Mouse (Mus musculus) heart, embryonic 12.5 days (tissue): ENCODE results near the gene Zfp113. TPM values are rescaled to one million over a fixed set of nuclear protein-coding genes. Genes with fewer than 3 reads are reported as not detected.
A peak's percentile ranks its signal among the peaks of the same experiment; 100 is the strongest.

Experiments used
- ATAC-seq: fragments of 200-750 bp; cut with Nextera tagmentation; 2 replicates; pipeline ENCODE4 v1.8.0; 2017; ENCODE audit warnings: moderate TSS enrichment, moderate library complexity; ENCODE audit not compliant: insufficient number of reproducible peaks, low FRiP score
- H3K27ac ChIP-seq: fragments of 300-500 bp; sonication (generic); 2 replicates; pipeline ENCODE4 v1.5.1; 2016; ENCODE audit warnings: mild to moderate bottlenecking, moderate library complexity; ENCODE audit not compliant: poor library complexity, severe bottlenecking
- H3K27me3 ChIP-seq: fragments of 300-500 bp; sonication (generic); replicated peaks from 2 replicates; pipeline ENCODE4 v1.6.1; 2016; ENCODE audit warnings: mild to moderate bottlenecking, moderate library complexity
- H3K36me3 ChIP-seq: fragments of 300-500 bp; sonication (generic); 2 replicates; pipeline ENCODE4 v1.6.1; 2016; ENCODE audit warnings: mild to moderate bottlenecking, moderate library complexity
- H3K4me1 ChIP-seq: fragments of 300-500 bp; sonication (generic); replicated peaks from 2 replicates; pipeline ENCODE4 v1.6.1; 2016; ENCODE audit warnings: mild to moderate bottlenecking
- H3K4me2 ChIP-seq: fragments of 300-500 bp; sonication (generic); 2 replicates; pipeline ENCODE4 v1.6.1; 2016; ENCODE audit warnings: mild to moderate bottlenecking, moderate library complexity
- H3K4me3 ChIP-seq: fragments of 300-500 bp; sonication (generic); 2 replicates; pipeline ENCODE4 v1.5.1; 2016; ENCODE audit warnings: mild to moderate bottlenecking
- H3K9ac ChIP-seq: fragments of 300-500 bp; sonication (generic); 2 replicates; pipeline ENCODE4 v1.6.1; 2016; ENCODE audit warnings: mild to moderate bottlenecking, moderate library complexity
- H3K9me3 ChIP-seq: fragments of 300-500 bp; sonication (generic); replicated peaks from 2 replicates; pipeline ENCODE4 v1.6.1; 2016; ENCODE audit warnings: mild to moderate bottlenecking, moderate library complexity
- WGBS: fragments of 180-500 bp; shearing (Covaris S2); methylation state at CpG from one replicate; pipeline ENCODE4 v1.1.7; 2016; 5-methylcytosine and 5-hydroxymethylcytosine counted together
- microRNA counts: library from miRNA; unstranded; fragments of <30 nt; microRNA quantifications from one replicate; lab custom pipeline; 2017
- microRNA-seq: library from miRNA; unstranded; fragments of <30 nt; microRNA quantifications from one replicate; pipeline ENCODE4, GENCODE M21; 2017
- polyA plus RNA-seq: library from polyadenylated mRNA; unstranded; fragments of >200 nt; fragmentation: Nextera tagmentation; extraction: Ambion mirVana; gene quantifications from 2 replicates; pipeline ENCODE4 v1.2.1, GENCODE M21; 2016

The Zfp113 gene
- polyA plus RNA-seq, 1 experiment from 2014 or later, result 9.9 TPM

GRCm38 (mm10) chr5:138090737-138091136 is 64.8 kb downstream of the Zfp113 start:
- Histone ChIP-seq H3K9ac (no peak overlapping the region), H3K9me3 (no peaks in the 10 kb centered on the region), H3K4me1 (peaks cover 3% of the 10 kb centered on the region; the same call in 1 of the 2 replicates), H3K4me3 (no peak overlapping the region), H3K36me3 (peaks cover 43% of the 10 kb centered on the region), H3K4me2 (no peak overlapping the region), H3K27me3 (no peaks in the 10 kb centered on the region), H3K27ac (no peak overlapping the region)
- ATAC-seq, result no peak
- WGBS, result 89% methylated on average over 5 of the region's 5 CpGs

GRCm38 (mm10) chr5:138090271-138090670 is 65.3 kb downstream of the Zfp113 start:
- Histone ChIP-seq H3K4me3 (no peak overlapping the region), H3K4me1 (peaks cover 3% of the 10 kb centered on the region; the same call in 1 of the 2 replicates)

More at GRCm38 (mm10) chr5:138090271-138090670, 65.3 kb downstream of the Zfp113 start:
- H3K36me3 ChIP-seq, result peaks cover 39% of the 10 kb centered on the region
- 82% methylated on average over 3 of the region's 3 CpGs for WGBS
- no peak for ATAC-seq
- no peak overlapping the region for H3K27ac ChIP-seq
- no peak overlapping the region for H3K4me2 ChIP-seq
- no peak overlapping the region for H3K9ac ChIP-seq
- H3K9me3 ChIP-seq, result no peaks in the 10 kb centered on the region
- no peaks in the 10 kb centered on the region for H3K27me3 ChIP-seq

MicroRNAs within 50 kb of the gene (microRNA counts, 519-probe panel; counts per million panel counts)
- microRNA mmu-miR-106b (lab: Ali Mortazavi, UCI), result 5,604 counts per million, percentile 70 among the panel's probes with 10 or more counts
- 7,581 counts per million, percentile 92 among the panel's probes with 10 or more counts for microRNA mmu-miR-25 (lab: Ali Mortazavi, UCI)
- 5,580 counts per million, percentile 70 among the panel's probes with 10 or more counts for microRNA mmu-miR-93 (lab: Ali Mortazavi, UCI)

Small RNA genes lying within 50 kb of the gene (microRNA-seq; reads per million reads assigned to microRNA genes)
- gene Mir106b (5,563 reads per million, percentile 92 among the genes with 10 or more reads in this experiment), gene Mir25 (562 reads per million, percentile 75 among the genes with 10 or more reads in this experiment), gene Mir93 (9,654 reads per million, percentile 95 among the genes with 10 or more reads in this experiment)

Other genes starting within 250 kb of the Zfp113 start
- 0.08 and 0.09 TPM in 2 replicates for gene Cyp3a13, start 234.1 kb downstream of the Zfp113 start, polyA plus RNA-seq
- 0.05 TPM in 1 of 2 replicates, not detected in the other for gene Gjc3, start 192.6 kb downstream of the Zfp113 start, polyA plus RNA-seq
- not detected in 2 replicates for gene Azgp1, start 174.2 kb downstream of the Zfp113 start, polyA plus RNA-seq
- gene Smok3a, start 134.5 kb downstream of the Zfp113 start, polyA plus RNA-seq, result not detected in 2 replicates
- gene Smok3b, start 134.3 kb downstream of the Zfp113 start, polyA plus RNA-seq, result not detected in 2 replicates
- not detected in 2 replicates for gene Smok3c, start 102.5 kb downstream of the Zfp113 start, polyA plus RNA-seq
- 15.7 and 15.9 TPM in 2 replicates for gene Zkscan1, start 70.7 kb downstream of the Zfp113 start, polyA plus RNA-seq
- 37.6 and 38.1 TPM in 2 replicates for gene Zscan21, start 38.8 kb downstream of the Zfp113 start, polyA plus RNA-seq
- gene Cops6, start 5.3 kb upstream of the Zfp113 start, polyA plus RNA-seq, result 249 and 253 TPM in 2 replicates
- gene Ap4m1, start 16.3 kb upstream of the Zfp113 start, polyA plus RNA-seq, result 12.1 and 12.6 TPM in 2 replicates
- gene Mcm7, start 16.7 kb upstream of the Zfp113 start, polyA plus RNA-seq, result 136 and 138 TPM in 2 replicates
- 73.9 and 78.5 TPM in 2 replicates for gene Taf6, start 31.7 kb upstream of the Zfp113 start, polyA plus RNA-seq
- gene Cnpy4, start 31.7 kb upstream of the Zfp113 start, polyA plus RNA-seq, result 26.2 and 26.5 TPM in 2 replicates
- gene Mblac1, start 38.6 kb upstream of the Zfp113 start, polyA plus RNA-seq, result 5.1 and 6.2 TPM in 2 replicates
- gene Nxpe5, start 70.2 kb upstream of the Zfp113 start, polyA plus RNA-seq, result not detected in 2 replicates
- gene Lamtor4, start 99.7 kb upstream of the Zfp113 start, polyA plus RNA-seq, result 62.4 and 70.7 TPM in 2 replicates
- gene BC037034, start 108.3 kb upstream of the Zfp113 start, polyA plus RNA-seq, result 7.9 and 8.0 TPM in 2 replicates
- 0.82 and 0.92 TPM in 2 replicates for gene Gal3st4, start 117.1 kb upstream of the Zfp113 start, polyA plus RNA-seq
- 0.04 and 0.09 TPM in 2 replicates for gene Gm43720, start 124.2 kb upstream of the Zfp113 start, polyA plus RNA-seq
- 13.1 and 15.1 TPM in 2 replicates for gene Gpc2, start 124.3 kb upstream of the Zfp113 start, polyA plus RNA-seq
- 3.3 and 4.5 TPM in 2 replicates for gene Stag3, start 124.5 kb upstream of the Zfp113 start, polyA plus RNA-seq
- gene Pvrig, start 186.2 kb upstream of the Zfp113 start, polyA plus RNA-seq, result 0.15 TPM in 1 of 2 replicates, not detected in the other